In the genomic region with DNA sequence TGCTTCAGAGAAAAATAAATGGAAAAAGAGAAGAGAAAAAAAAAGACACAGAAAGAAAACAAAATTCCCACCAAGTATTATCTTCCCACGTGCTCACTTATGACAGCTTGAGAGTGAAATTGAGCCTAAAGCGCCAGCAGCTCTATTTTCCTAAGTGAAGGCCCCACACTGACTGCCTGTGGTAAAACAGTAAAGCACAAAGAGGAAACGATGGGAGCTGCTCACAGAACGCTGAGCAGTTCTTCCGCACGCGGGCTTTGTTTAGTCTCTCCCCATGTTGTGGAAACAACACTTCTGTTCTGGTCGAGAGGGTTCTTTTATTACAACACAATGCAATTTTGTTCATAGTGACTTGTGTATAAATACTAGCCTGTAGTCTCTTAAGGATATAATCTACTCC, we compare ENCODE assay signal across 22 mouse cellular contexts.
A peak's percentile ranks its signal among the peaks of the same experiment; 100 is the strongest.
DNase-seq lines count a peak whose midpoint lies in the region; ATAC-seq and TF ChIP-seq lines count a peak whose summit lies in the region.
"Had no signal": no experiment of that assay in that cellular context is flagged by ENCODE, and none has a peak within 500 bp of the region (broad histone marks: within the 10 kb centered on the region; RNA-seq: fewer than 3 reads in every experiment).

No protein-coding gene starts in this region.

- no peaks in the 10 kb centered on the region; the same call in 1 of the 2 replicates for H3K27me3 ChIP-seq in forebrain, embryonic 15.5 days
- H3K27me3 ChIP-seq in forebrain, embryonic 11.5 days (ENCODE audit: control insufficient read depth, insufficient read depth, low read length), result no peaks in the 10 kb centered on the region
- H3K27me3 ChIP-seq in embryonic facial prominence, embryonic 14.5 days (replicated peaks; ENCODE audit: control insufficient read depth, insufficient read depth, low read length), result no peaks in the 10 kb centered on the region
- H3K27me3 ChIP-seq: CH12.LX; heart, embryonic 13.5 days; midbrain, embryonic 13.5 days had no signal

- no peaks in the 10 kb centered on the region for H3K36me3 ChIP-seq in forebrain, embryonic 15.5 days
- H3K36me3 ChIP-seq in forebrain, embryonic 11.5 days (ENCODE audit: control insufficient read depth, insufficient read depth, low read length), result no peaks in the 10 kb centered on the region
- no peaks in the 10 kb centered on the region for H3K36me3 ChIP-seq in embryonic facial prominence, embryonic 14.5 days (ENCODE audit: control insufficient read depth, insufficient read depth, low read length)
- H3K36me3 ChIP-seq: heart, embryonic 13.5 days; midbrain, embryonic 13.5 days had no signal

- H3K4me1 ChIP-seq in forebrain, embryonic 15.5 days, result 0 out of 2 replicates have a peak, but pooled peaks cover 6% of the 10 kb centered on the region
- H3K4me1 ChIP-seq in forebrain, embryonic 11.5 days (replicated peaks; ENCODE audit: control insufficient read depth, insufficient read depth, low read length), result no peaks in the 10 kb centered on the region; the same call in 1 of the 2 replicates
- H3K4me1 ChIP-seq in lung, adult 2 months (ENCODE audit: control insufficient read depth, insufficient read depth, low read length), result no peaks in the 10 kb centered on the region
- no peaks in the 10 kb centered on the region for H3K4me1 ChIP-seq in embryonic facial prominence, embryonic 14.5 days (ENCODE audit: control insufficient read depth, insufficient read depth, low read length)
- H3K4me1 ChIP-seq: heart, embryonic 13.5 days; midbrain, embryonic 13.5 days had no signal

- no peak overlapping the region for H3K9ac ChIP-seq in forebrain, embryonic 15.5 days (replicated peaks)
- no peak overlapping the region for H3K9ac ChIP-seq in forebrain, embryonic 11.5 days (ENCODE audit: low read length)
- no peak overlapping the region for H3K9ac ChIP-seq in embryonic facial prominence, embryonic 14.5 days (ENCODE audit: low read depth, low read length)
- H3K9ac ChIP-seq: heart, embryonic 13.5 days; liver, embryonic 14.5 days; midbrain, embryonic 13.5 days had no signal

- WGBS in forebrain, embryonic 15.5 days, result 10% methylated on average over 8 of the region's 8 CpGs
- 28% methylated on average over 8 of the region's 8 CpGs for WGBS in forebrain, embryonic 11.5 days
- WGBS in lung, adult 2 months, result 34% methylated on average over 8 of the region's 8 CpGs
- 47% methylated on average over 8 of the region's 8 CpGs for WGBS in embryonic facial prominence, embryonic 14.5 days

- no peaks in the 10 kb centered on the region for H3K9me3 ChIP-seq in forebrain, embryonic 15.5 days
- H3K9me3 ChIP-seq in forebrain, embryonic 11.5 days (ENCODE audit: control insufficient read depth, low read length), result no peaks in the 10 kb centered on the region
- H3K9me3 ChIP-seq in embryonic facial prominence, embryonic 14.5 days (ENCODE audit: control insufficient read depth, low read length), result no peaks in the 10 kb centered on the region
- H3K9me3 ChIP-seq: heart, embryonic 13.5 days; midbrain, embryonic 13.5 days had no signal

- TF ChIP-seq CTCF in lung, adult 2 months (IDR thresholded peaks at IDR 0.05; ENCODE audit: insufficient read depth, low read length), result no peak

- DNase-seq in forebrain, embryonic 11.5 days (ENCODE audit: low spot score), result no peak
- DNase-seq in lung, postnatal 10 days, result peak; percentile 33
- DNase-seq in lung, adult 2 months, result no peak
- DNase-seq in embryonic facial prominence, embryonic 14.5 days (ENCODE audit: low spot score), result peak; percentile 34
- DNase-seq in lung, postnatal 36 days, result peak; percentile 1
- DNase-seq: adrenal gland, postnatal 25 days; cerebellum, adult 11-12 months; cerebellum, postnatal 25 days; embryo, embryonic 11 days; gastrocnemius, postnatal 10 days; heart, adult 18-20 months; heart, postnatal 36 days; kidney, adult 8-10 months; kidney, postnatal 25 days; right cerebral cortex, adult 18-20 months; thymus, postnatal 4 days had no signal

- ATAC-seq in forebrain, embryonic 15.5 days (replicated peaks), result 0 out of 2 replicates have a peak, but pooled peaks have one; percentile 57
- ATAC-seq in forebrain, embryonic 11.5 days (replicated peaks; ENCODE audit: low FRiP score), result no peak
- no peak for ATAC-seq in embryonic facial prominence, embryonic 14.5 days (ENCODE audit: low read depth)
- no peak for ATAC-seq in granulocyte monocyte progenitor cell, adult 5-6 weeks (replicated peaks; ENCODE audit: poor library complexity, severe bottlenecking)
- ATAC-seq: midbrain, embryonic 13.5 days had no signal

- TF ChIP-seq POLR2A in lung, adult 2 months (IDR thresholded peaks at IDR 0.05; ENCODE audit: borderline replicate concordance, extremely low read depth, low read depth, low read length), result no peak

- no peak overlapping the region for H3K4me3 ChIP-seq in forebrain, embryonic 15.5 days
- no peak overlapping the region for H3K4me3 ChIP-seq in forebrain, embryonic 11.5 days (ENCODE audit: low read depth, low read length)
- H3K4me3 ChIP-seq in lung, adult 2 months (replicated peaks; ENCODE audit: extremely low read depth, low read depth, low read length), result no peak overlapping the region
- H3K4me3 ChIP-seq in embryonic facial prominence, embryonic 14.5 days (ENCODE audit: low read depth, low read length), result no peak overlapping the region
- H3K4me3 ChIP-seq: heart, embryonic 13.5 days; midbrain, embryonic 13.5 days had no signal

- H3K4me2 ChIP-seq in forebrain, embryonic 15.5 days (replicated peaks), result no peak overlapping the region
- H3K4me2 ChIP-seq in forebrain, embryonic 11.5 days (ENCODE audit: low read depth, low read length, severe bottlenecking), result no peak overlapping the region
- no peak overlapping the region for H3K4me2 ChIP-seq in embryonic facial prominence, embryonic 14.5 days (ENCODE audit: low read depth, low read length)
- H3K4me2 ChIP-seq: heart, embryonic 13.5 days; midbrain, embryonic 13.5 days had no signal

- no peak overlapping the region for H3K27ac ChIP-seq in forebrain, embryonic 15.5 days (replicated peaks)
- no peak overlapping the region for H3K27ac ChIP-seq in forebrain, embryonic 11.5 days (ENCODE audit: low read depth, low read length)
- no peak overlapping the region for H3K27ac ChIP-seq in embryonic facial prominence, embryonic 14.5 days (replicated peaks; ENCODE audit: low read depth, low read length)
- H3K27ac ChIP-seq: heart, embryonic 13.5 days; liver, embryonic 14.5 days; midbrain, embryonic 13.5 days had no signal

Comparison
In these comparisons a context has a peak if more than half of its experiments do, and no peak if none do; other contexts are left out.
1. DNase-seq: peak in lung, postnatal 10 days (single experiment), embryonic facial prominence, embryonic 14.5 days (single experiment) and lung, postnatal 36 days (single experiment); none in forebrain, embryonic 11.5 days (single experiment) and lung, adult 2 months (single experiment).